Mouse (Mus musculus): ENCODE measurements at regions not wholly inside any gene's neighbourhood (a gene's known extent, or its start where the extent isn't known, plus 50 kb on each side); places are given as distances from the start of the nearest gene placed in this dataset.

DNA sequence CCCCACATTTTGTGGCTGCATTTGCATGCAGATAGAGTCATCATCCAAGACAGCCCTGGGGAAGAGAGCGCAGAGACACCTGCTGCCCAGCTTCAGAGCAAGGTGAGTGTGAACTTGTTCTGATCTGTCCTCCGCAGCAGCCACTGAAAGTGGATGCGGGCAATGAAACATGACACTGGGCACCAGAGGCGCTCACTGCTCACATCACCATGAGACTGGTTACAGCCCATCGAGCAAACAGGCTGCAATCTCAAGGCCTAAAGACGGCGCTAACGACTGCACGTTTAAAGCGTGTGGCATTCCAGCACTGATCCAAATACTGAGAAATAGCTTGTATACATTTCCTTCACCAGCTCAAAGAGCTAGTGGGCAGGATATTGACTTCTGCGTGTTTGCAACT lies 65.8 kb downstream of the Barhl2 start:
- no peak for DNase-seq

DNA sequence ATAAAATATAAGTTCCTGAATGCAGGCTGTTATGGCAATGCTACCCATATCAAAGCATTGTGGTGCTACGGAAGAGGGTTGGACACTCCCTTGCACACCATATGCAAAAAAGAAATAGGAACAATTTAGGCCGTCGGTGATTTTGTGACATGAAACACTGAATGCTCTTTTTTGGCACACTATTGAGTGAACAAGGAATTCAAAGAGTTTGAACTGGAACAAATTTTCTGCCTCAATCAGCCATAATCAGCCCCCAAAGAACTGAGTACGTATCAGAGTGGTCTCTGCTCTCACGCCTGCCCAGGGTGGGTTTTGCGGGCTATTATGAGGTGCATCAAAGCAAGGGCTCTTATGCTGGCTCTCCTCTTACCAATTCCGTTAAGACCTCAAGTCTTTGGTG lies 71.3 kb downstream of the Barhl2 start:
- DNase-seq, result no peak

DNA sequence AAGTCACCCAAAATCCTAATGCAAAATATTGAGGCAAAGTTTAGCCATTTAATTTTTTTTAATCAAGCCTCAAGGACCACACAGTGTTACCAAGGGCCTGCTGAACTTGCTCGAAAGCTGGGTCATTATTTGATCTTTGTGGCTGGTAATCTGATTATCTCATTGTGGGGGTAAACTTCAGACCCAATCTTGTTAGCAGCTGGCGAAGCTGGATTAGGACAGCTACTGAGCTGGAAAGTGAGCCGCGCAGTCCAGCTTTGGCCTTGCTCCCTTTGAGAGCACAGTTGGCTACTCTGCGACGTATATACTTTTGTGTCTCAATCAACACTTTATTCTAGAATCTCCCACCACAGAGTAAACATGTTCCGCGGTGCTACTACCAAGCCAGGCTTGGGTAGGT lies 72.1 kb downstream of the Barhl2 start:
- no peak for DNase-seq

DNA sequence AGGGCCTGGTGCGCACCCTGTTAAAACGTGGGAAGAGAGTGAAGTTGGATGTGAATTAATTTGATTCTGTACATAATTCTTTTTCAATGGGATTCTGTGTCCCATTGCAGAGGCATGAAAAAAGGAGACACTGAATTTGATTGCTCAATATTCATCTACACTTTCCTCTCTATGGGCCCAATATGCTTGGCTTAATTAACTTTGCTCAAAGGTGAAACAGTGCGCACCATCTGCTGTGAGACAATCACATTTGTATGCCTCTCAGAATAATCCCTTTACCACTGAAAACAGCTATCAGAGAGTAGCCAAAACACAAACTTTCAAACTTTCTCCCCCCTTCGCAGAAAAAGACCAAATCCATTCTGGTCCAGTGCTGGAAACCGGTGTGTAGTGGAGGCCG lies 72.7 kb downstream of the Barhl2 start:
- no peak for DNase-seq

DNA sequence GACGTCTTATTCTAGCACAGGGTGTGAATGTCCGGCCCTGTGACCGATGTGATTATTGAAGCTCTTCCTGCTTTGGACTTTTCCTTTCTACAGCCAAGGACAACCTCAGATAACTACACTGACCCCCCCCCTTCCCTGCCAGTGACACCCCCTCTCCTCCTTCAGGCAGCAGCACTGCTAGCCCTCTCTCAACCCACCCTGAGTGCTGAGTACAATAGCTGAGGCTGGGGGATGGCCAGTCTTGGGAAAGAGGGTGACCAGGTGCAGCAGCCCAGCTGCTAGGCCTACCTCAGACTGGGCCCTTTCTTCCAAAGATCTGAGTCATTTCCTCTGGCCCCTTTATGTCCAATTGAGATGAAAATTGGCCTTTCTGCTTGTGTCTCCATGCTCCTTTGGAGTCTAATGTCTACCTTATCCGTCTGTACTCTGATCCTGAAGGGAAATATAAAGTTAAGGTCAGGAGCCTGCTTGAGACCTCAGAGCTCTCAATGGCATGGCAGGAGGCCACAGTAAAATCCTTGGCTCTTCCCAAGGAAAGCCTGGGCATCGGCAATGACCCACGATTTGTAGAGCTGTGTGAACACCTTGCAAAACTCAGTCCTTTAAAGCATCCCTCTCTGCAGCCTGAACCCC lies 73.7 kb downstream of the Barhl2 start:
- no peak for DNase-seq

DNA sequence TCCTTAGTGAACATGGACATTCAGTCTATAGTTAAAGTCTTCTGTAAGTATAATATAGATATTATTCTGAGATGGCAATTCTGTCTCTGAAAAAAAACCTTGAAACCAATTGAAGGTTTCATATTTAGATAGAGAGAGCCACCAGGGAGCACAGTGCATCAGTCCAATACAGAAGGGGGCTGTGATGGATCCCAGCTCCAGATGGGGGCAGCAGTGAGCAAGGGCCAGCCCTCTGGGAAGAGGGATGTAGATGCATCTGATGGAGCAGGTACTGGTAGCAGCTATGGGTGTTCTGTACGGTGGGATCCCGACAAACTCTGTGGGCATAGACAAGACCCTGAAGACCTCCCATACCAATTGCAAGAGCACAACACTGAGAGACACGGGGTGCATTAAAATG lies 76.0 kb downstream of the Barhl2 start:
- DNase-seq, result no peak

DNA sequence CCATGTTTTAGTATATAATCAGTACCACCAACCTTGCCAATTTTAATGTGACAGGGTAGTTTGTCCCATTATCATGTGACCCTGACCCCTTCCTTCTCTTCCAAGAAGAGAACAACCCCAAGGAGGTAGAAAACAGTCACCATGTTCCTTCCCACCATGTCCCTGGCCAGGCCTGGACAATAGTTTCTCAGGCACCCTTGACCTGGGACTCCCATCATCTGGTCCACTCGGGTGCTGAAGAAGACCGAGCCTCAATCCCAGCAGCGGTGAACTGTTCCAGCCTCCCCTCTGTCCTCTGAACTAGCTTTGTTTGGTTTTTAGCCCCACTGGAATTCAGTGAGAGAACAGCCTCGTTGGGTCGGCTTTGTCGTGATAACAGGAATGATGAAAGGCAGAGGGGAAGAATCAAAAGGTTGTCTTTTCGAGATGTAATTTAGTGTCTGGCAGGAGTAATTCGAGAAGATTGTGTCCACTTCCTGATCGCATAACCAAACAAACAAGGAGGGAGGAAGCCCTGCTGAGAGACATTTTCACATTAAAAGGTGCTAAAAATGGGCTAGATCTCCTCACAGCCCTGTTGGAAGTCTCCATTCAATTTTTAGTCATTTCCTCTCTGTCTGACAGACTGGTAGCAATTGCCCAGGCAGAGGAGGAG lies 77.2 kb downstream of the Barhl2 start:
- DNase-seq, result no peak

DNA sequence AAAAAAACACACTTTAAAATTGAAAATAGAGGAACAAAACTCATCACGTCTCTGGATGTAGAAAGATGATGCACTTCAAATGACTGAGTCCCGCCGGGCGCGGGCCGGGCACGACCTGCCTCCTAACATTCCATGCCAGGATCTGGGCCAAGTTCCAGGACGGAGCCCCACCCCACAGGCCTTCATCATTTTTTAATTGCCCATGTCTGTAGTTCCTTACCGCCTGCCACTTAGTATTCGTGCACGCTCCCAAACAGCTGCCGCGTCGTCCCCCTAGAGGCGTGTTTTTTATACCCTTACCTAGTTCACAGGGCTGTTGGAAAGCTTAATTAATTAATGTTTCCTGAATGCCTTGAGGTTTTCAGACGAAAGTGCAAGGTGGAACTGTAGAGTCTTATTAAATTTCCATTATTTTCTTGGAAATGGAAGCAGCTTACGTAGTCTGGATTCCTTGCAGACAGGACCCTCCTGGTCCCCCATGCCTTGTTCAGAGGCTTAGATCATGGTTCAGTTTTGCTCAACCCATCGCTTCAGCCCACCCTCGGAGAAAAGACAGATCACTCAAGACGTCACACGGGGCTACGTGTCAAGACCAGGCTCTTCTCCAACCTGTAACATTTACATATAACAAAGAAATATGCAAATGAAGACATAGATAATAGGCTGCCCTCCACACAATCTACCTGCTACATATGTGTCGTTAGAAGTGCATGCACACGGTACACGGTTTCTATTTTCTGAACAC lies 81.0 kb downstream of the Barhl2 start:
- DNase-seq, result no peak

DNA sequence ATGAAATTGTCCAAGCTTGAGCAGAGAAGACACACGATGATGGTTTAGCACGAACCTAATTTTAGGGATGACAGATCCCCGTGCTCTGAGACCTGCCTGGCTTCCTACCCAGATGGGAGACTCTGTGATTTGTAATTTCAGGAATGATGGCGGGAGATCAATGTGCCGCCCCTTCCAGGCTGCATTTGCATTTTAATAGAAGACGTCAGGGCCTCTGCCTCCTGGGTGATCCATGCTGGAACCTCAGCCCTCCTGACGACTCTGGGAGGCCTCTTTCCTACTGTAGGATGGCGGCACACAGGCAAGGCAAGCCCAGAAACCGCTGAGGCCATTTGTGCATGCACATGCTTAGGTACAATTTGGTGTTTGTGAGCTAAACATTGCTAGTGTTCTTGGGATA lies 90.1 kb downstream of the Barhl2 start:
- DNase-seq, result no peak

DNA sequence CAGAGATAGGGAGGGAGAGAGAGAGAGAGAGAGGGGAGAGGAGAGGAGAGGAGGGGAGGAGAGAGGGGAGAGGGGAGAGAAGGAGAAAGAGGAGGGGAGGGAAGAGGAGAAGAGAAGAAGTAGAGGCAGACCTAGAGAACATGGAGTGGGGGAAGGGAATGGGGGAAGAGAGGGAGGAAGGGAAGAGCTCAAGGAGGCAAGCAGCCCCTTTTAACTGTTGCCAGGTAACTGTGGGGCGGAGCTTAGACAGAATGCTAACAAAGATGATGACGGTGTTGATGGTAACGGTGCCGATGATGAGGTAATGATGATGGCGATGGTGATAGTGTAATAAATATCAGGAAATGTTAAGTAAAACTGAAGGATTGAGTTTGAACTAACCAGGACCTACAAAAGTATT lies 90.7 kb downstream of the Barhl2 start:
- no peak for DNase-seq

DNA sequence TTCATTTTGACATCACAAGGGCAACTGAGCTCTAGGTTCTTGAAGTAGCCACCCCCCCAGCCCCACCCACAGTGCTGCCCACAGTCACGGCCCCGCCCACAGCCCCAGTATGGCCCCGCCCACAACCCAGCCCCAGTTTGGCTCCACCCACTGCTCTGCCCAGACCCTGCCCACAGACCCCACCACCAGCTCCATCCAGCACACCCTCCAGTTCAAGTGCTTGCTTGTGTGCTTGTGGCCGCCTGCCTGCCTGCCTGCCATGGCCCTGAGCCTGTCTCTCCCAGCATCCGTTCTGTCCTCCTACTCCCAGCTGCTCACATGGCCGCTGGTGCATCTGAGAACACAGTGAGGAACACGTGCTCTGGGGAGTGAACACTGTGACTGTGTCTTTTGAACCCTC lies 92.0 kb downstream of the Barhl2 start:
- DNase-seq, result no peak

DNA sequence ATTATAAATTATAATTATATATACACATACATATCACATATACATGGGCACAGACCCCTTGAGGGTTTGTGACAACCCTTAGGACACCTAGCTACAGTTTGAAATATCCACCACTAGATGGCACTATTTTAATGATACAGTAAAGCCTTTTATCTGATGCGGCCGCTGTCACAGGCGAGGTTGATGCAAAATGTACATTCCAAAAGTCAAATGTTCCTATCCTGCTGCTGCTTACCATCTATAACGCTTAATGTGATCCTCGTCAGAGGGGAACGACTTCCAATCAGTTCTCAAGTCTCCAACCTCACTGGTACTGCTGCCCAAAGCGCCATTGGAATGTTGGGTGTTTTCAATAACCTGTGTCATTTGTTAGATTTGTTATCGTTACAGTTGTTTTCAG lies 92.9 kb downstream of the Barhl2 start:
- DNase-seq, result peak; percentile 3

DNA sequence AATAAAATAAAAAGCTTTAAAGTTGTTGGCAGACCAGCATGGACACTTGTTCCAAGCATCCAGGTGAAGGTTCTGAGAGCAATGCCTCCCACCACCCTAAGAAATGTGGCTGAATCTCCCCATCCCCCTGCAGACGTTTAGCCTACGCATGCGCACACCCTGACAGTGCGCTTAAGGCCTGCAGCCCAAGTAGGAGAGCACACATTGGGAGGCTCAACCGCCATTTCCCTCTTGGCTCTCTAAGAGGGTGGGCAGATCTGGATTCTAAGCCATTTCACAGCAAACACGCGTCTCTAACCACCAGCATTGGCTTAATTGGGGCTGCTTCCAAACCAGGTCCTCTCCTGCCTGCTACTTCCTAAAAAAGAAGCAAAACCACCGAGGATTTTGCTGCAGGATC lies 106.6 kb downstream of the Barhl2 start:
- DNase-seq, result no peak

DNA sequence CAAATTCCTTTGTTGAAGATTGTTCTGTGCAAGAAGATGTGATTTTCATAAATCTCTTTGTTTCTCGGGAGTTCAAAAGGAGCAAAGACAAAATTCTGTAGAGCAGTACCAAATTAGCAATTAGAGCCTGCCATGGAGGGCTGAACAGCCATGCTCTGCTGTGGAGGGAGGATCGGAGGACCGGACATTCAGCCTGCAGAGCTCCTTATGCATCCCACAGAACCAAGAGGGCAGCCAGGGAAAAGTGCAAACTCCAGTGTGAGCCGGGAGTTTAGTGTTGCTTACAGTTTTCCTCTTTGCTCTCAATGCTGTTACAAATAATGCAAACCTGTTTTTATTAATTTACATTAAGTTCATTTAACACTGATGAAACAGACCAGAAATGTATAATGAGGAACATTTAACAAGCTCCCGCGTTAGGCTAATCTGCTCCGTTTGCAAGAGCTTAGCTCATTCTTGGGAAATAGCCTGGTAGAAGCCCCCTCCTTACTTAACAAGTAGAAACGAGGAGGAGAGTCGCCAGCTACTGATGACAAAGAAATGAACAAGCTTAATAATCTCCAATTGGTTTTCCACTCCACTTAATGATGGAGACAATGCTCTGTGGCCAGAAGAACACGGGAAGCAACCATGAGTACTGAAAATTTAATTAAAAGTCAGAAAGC lies 108.0 kb downstream of the Barhl2 start:
- no peak for DNase-seq

DNA sequence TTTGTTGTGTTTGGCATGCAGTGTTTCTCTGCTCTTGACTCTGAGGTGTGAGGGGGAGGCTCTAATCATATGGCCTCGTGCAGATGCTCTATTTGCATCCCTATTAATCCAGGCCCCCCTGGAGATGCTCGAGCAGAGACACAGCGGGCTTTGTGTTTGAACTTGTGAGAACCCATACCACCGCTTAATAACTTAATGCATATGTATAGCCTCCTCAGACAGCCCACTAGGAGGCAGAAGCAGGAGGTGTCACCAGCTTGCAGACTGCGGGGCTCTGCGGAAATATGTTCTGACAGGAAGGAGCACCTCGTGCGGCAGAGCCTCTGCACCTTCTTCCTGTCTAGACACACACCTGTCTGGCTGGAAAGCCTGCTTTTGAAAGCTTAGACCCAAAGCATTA lies 113.7 kb downstream of the Barhl2 start:
- DNase-seq, result no peak

DNA sequence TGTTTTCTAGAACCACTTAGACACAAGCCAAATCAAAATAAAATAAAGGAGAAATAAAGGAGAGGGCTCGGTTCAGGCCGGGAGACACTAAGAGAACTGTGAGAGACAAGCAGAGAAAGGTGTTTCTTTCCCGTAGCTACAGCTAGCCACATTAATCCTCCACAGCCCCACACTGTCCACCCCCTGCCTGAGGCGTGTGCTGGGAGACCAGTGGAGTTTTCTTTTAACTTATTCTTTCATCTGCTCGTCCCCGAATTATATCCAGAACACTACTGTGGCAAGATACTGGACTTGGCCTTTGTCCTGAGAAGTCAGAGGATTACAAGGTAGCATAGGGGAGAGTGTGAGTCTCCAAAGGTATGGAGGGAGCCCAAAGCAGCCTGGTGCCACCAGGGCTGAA lies 114.4 kb downstream of the Barhl2 start:
- DNase-seq, result no peak

DNA sequence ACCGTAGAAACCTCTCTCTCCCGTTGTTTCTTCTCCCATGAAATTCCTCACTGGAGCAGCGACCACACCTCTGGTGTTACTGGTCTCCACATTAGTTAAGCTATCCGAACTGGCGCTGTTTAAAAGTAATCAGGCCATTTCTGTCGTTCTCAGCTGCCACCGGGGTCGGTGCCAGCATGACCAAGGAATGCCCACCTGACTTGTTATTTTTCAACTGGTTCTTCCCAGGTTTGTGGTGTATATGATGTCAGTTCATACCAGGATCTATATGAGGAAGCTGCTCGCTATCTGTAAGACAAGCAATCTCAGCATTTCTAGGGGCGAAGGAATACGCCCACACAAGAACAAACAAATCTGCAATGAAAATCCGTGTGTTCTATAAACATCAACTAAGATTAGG lies 116.6 kb downstream of the Barhl2 start:
- no peak for DNase-seq

DNA sequence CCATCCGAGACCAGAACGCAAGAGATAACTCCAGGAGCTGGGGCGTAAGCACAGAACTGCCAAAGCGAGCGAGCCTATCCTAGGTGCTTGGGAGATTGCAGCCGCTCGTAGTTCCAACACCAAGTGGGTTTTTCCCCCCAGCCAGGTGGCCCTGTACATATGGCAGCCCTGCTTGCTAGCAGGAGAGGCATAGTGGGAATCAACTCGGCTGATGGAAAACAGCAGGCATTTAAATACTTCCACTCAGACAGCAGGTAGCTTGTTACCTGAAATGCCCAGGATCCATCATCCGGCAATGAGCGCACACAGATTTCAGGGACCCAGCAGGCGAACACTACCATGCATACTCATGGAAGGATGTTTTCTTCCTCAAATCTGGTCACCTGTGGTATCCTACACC lies 122.3 kb downstream of the Barhl2 start:
- no peak for DNase-seq

DNA sequence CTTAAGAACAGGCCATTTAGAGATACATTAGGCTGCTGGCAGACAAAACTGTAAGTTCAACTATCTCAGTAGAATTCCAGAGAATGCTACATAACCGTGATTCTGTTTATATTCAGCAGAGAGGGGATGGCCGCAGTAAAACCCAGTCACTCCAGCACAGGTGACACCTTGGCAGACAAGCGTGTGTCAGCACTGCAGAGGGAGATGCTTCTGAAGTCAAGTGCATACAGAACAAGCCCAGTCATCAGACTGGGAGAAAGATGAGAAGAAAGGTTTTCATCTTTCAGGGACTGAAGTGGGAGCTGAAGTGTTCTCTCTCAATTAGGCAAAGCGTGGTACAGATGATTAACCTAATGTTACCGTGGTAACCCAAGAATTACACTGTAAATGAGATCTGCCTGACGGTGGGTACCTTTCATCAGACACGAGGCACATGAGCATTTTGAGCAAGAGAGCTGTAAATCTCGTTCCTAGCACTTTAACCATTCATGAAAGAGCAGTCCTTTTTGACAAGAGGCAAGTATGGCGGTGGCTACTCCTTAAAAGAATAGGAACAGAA lies 130.3 kb downstream of the Barhl2 start:
- DNase-seq, result no peak

DNA sequence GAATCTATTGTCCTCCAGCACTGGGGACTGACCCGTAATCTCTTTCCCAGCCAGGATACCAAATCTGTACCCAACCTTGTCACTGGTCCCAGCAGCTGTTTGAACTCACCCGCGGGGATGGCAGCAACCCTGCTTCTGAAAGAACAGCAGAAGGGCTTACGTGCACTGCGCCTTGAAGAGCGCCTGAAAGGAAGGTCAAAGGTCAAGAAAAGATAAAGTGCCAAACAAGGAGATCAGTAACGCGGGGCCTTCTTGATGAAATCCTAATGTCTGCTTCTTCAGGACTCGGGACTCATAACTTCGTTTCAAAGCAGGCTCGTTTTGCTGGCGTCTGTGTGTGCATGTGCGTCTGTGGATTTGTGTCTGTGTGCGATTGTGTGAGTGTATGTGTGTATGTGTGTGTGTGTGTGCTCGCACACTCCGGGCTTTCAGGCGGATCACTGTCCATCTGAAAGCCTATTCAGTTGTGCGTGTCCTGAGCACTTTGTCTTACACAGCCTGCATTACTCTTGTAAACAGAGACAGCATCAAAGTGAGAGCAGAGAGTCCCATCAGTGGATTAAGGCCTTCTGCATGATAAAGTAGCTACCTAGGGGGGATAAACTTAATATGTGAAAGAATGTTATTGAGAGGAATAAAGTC lies 135.3 kb downstream of the Barhl2 start:
- no peak for DNase-seq

DNA sequence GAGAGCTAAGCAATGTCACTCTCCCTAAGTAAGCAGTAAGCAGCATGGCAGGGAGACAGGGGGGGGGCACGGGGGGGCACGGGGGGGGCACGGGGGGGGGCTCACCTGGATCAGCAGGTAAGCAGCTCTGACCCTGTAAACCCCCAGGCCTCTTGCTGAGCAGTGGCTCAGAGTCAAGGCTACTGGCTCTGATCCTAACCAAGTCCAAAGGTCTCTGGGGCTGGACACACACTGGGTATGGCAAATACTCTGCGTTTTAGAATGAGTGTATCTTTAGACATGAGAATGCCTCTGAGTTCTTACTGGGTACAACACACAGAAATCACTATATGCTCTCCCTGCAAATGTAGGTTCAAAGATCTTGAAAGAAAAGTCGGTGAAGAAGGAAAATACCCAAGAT lies 136.5 kb downstream of the Barhl2 start:
- peak; percentile 46 for DNase-seq

DNA sequence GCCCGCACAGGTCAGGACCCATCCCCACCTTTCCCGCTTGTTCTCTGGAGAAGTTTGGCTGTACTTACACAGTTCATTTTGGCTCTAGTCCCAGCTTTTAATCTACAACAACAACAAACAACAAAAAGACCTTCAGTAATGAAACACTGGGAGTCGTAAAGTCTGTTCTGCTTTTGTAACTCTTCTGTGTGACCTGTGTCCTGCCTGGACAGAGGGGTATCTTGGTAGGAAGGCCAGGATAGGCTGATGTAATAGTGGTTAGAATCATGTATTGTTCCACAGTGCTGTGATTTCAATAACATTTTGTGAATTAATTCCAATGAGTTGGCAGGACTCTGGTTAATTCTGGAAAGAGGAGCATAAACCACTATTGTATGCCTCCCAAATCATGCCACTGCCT lies 136.9 kb downstream of the Barhl2 start:
- no peak for DNase-seq

DNA sequence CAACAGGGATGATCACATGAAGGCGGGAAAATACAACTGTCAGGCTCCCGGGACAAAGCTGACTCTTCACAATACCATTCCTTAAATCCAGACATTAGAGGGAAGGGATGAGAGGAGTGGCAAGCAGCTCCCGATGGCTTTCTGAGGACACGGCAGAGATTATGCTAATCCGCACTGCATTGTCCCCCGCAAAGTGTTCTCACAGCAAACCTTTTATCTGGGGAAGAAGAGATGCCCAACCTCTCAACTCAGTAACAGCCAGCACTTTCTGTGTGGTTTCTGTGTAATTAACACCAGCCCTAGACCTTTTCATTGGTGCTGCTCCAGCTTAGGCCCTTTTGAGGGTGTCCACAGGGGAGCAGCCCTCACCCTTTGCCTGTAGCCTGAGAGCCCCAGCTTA lies 137.9 kb downstream of the Barhl2 start:
- no peak for DNase-seq

All from kidney, adult 18-20 months (tissue).